Mouse (Mus musculus) thymus, adult 2 months (tissue): ENCODE results near the gene Mettl21a.

Source experiments
- CTCF ChIP-seq: fragments of 200-500 bp; IDR thresholded peaks from 2 replicates; pipeline ENCODE4 v1.5.1; 2012; ENCODE audit warnings: mild to moderate bottlenecking, control low read depth, low read length, moderate library complexity, borderline replicate concordance; ENCODE audit not compliant: control insufficient read depth, poor library complexity, insufficient read depth; ENCODE audit errors: extremely low read depth
- POLR2A ChIP-seq: fragments of 200-500 bp; IDR thresholded peaks from 2 replicates; pipeline ENCODE4 v1.6.1; 2012; ENCODE audit warnings: mild to moderate bottlenecking, low read length, control low read depth, moderate library complexity; ENCODE audit not compliant: control insufficient read depth, poor library complexity, insufficient read depth; ENCODE audit errors: extremely low read depth

GRCm38 (mm10) chr1:64656423-64657129, 39.5 kb upstream of the Mettl21a start:
- TF ChIP-seq POLR2A (no peak), CTCF (no peak)
